Mouse (Mus musculus) T-cell, adult 2 months (primary cell): ENCODE results near the gene Cyp1a2.
A peak's percentile ranks its signal among the peaks of the same experiment; 100 is the strongest.
"Not testable (repeated sequence)": the region's sequence is repeated elsewhere in the genome, so short reads cannot be mapped to it uniquely, and the experiment has no call there.

Source experiments
- DNase-seq: peaks from one replicate; pipeline ENCODE4 v3.0.0; 2022; ENCODE audit warnings: low spot score

The Cyp1a2 gene

DNA sequence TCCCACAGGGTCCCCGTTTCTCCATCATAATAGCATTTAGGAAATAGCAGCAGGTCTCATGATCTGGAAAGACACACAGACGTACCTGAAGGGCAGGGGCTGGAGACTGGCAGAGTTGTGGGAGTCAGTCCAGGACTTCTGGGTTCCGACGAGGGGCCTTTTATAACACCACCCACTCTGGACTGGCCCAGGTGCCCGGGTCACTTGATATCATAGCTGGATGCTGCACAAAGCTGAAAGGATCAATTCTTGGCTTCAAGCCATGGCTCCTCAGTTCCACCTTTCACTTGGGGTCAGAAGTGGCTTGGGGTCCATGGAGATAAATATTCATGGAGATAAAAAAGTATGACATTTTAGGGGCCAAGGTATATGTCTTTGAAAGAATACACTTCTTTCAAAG lies at the start of gene Cyp1a2:
TSS of gene Cyp1a2 (minus strand) at position 184 of the 400 bp plus-strand sequence.
- no peak for DNase-seq

DNA sequence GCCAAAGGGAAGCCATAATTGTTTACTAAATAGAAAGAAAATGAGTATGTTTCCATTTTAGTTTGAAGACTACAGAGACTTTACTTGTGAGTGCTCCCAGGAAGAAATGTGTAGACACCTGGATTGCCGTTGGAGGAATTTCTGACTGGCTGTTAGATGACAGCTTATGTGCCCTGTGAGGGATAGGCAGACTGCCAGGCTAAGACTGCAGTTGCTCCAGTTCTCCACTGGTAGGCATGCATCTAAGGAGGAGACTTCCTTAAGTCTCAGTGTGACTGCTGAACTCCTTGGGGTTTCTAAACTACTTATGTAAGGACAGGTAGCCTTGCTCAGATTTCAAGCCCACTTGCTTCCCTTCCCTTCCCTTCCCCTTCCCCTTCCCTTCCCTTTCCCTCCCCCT lies 44.8 kb upstream of the Cyp1a2 start:
- DNase-seq = no peak

DNA sequence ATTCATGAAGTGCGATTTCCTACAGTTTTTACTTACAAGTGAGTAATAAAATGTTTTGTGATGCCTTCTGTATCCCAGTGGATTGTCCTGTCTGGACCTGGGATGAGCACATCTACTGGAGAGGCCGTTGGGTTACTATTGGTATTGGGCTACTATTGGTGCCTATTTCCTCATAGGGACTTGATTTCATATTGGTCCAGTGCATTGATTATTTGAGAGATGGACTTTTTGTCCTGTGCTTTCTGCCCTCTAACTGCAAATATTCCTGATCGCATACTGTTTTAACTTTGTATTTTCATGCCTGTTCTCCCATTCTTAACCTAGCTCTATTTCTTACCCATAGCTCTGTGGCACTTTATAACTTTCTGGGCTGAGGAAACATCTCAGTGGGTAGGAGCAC lies 41.2 kb upstream of the Cyp1a2 start:
- no peak for DNase-seq

DNA sequence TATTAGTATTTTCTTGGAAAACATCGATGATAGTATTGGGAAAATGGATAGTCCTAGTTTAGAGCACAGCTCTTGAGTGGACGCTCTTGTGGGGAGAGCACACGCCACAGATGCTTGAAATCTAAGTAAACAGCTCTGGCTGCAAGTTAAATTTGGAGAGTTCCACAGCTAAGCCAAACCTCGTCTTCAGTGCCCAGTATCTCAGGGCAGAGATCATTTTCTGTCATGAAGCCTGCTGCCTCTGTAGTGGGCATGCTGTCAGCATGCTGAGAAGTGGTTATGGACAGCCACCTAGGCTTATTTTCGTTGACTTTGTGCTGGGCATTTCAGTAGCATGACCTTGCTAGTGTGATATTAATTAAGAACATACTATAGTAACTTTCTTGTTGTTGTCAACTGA lies 40.3 kb upstream of the Cyp1a2 start:
- no peak for DNase-seq

DNA sequence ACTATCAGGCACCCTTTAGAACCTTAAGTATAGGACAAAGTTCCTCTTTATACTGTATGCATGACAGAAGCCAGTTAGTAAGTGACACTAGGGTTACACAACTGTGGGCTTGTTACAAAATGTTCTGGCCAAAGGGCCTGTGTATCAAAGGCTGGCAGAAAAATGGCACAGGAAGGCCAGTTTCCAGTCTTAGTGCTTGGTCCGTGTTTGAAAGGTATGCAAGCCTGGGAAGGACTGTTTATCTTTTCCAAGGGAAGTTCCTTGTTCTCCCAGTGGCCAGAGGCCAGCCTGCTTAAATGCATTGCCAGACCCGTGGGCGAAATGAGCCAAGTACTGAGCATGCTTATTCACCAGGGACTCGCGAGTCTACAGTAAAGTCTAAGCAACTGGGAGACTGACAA lies 39.8 kb upstream of the Cyp1a2 start:
- DNase-seq = no peak

DNA sequence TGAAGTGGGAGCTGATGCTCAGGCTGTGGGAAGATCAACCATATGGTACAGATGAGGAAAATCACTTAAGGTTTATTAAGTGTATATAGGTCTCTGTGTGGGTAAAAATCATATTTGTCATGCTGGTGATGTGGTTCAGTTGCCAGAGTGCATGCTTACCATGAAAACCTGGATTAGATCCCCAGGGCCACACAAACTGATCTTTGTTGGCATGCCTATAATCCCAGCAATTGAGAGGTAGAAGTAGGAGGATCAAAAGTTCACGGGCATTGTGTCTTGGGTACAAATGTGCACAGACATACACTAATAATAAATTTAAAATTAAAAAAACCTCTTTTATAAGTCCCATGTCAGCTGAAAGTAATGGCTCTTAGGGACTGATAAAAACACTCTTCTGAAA lies 38.9 kb upstream of the Cyp1a2 start:
- no peak for DNase-seq

DNA sequence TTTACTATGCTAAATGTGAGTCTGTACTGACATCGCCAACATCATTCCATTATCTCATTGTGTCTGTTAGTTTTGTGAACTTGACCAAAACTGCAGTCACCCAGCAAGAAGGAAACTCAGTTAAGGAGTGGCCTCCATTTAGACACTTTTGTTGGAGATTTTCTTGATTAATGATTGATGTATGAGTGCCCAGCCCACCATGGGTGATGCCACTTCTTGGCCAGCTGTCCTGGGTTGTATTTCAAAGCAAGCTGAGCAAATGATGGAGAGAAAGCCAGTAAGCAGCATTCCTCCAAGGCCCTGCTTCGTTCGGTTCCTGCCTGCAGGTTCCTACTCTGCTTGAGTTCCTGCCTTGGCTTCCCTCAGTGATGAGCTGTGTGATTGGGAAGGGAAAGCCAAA lies 37.2 kb upstream of the Cyp1a2 start:
- no peak for DNase-seq

DNA sequence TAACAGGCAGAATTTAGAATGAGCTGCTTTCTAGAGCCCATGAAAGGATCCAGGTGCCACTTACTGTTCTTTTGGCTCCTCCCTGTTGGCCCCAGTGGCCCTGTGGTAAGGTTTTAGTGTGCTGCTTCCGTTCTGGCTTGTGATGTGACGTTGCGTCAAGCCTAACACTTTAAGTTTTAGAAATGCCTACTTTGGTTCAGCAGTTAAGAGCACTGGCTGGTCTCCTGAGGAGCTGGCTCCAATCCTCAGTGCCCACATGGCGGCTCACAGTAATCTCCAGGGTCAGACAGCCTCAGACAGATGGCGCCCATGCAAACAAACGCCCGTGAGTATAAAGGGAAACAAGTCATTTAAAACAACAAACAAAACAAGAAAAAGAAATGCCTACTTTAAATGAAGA lies 34.9 kb upstream of the Cyp1a2 start:
- DNase-seq = no peak

DNA sequence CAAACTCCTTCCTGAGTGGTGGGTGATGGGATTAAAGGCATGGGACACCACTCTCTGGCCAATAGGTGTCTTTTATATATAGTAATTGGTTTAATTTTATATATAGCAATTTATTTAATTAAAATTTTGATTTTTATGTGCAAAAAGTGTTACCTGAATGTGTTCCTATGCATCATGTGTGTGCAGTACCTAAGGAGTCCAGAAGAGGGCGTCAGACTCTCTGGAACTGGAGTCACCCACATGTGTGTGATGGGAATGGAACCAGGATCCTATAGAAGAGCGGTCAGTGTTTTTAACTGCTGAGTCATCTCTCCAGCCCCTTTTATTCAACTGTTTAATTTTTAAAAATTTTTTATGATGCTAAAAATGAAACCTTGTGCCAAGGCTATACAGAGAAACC lies 28.7 kb upstream of the Cyp1a2 start:
- DNase-seq = no peak

DNA sequence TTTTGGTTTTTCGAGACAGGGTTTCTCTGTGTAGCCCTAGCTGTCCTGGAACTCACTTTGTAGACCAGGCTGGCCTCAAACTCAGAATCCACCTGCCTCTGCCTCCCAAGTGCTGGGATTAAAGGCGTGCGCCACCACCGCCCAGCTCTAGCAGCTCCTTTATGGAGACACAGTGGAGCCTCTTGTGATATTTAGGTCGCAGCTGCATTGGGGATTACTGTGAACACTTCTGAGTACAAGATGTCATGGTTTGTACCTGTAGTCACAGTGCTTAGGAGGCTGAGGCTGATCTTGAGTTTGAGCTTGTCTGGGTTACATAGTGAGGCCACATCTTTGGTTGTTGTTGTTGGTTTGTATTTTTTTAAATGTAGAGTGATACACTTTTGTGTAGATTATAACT lies 26.7 kb upstream of the Cyp1a2 start:
- DNase-seq = not testable (repeated sequence)

DNA sequence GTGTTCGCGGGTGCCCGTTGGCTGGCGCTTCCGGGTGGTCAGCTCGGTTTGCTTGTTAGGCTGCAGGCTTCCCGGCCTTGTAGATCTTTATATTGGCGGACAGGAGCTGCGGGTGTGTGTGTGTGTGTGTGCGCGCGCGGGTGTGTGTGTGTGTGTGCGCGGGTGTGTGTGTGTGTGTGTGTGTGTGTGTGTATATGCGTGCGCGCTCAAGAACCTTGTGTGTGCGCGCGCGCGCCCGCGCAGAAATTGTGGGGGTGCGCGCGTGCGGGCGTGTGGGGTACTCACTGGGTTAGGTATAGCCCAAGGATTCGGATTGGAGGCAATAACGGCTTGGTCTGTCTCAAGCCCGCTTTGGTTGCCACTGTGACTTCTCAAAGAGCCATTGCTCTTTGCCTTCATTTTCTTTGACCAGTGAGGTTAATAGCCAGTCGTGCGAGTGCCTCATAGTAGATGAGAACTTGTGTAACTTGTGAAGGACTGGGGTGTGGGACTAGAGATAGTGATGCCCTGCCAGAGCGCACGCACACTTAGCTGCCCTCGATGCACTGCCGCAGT lies 25.3 kb upstream of the Cyp1a2 start:
- no peak for DNase-seq

DNA sequence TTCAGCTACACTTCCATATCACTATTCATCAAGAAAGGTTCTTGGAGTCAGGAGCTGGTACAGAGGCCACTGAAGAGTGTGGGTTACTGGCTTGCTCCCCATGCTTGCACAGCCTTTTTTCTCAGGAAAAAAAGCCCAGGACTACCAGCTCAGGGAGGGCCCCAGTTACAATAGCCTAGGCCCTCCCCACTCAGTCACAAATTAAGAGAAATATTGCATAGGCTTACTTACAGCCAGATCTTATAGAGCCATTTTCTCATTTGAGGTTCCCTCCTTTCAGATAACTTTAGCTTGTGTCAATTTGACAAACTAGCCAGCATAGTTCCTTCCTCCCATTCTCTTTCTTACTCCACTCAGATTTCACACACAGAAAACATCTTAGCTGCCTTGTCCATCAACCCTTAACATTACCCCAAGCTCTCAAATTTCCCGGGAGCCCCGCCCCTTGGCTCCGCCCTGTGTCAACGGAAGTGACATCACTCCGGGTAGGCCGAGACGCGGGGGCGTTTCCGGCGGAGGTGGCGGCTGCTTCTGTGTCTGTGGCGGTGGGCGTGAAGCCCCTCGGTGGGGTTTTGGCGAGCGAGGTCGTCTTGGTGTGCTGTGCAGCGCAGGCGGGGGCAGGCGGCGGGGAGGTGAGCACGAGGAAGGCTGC lies 24.7 kb upstream of the Cyp1a2 start, which contains the start of gene Edc3:
TSS of gene Edc3 (plus strand) at position 473 of the 652 bp plus-strand sequence.
- peak; percentile 88 for DNase-seq

DNA sequence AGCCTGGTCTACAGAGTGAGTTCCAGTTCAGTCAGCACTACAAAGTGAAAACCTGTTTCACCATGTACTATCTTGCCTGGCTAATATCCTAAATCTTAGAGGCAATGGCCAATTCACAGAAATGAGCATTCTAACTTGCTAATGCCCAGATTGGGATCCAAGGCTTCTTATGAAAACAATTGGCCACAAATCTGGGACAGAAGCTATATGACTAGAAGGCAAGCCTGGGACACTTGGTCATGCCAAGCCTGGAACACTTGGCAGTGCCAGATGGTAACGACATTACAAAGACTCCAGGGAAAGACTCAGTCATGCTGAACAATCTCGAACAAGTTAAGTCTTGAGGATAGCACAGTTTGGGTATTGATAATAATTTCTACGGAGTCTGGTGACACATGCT lies 23.0 kb upstream of the Cyp1a2 start:
- DNase-seq = no peak

DNA sequence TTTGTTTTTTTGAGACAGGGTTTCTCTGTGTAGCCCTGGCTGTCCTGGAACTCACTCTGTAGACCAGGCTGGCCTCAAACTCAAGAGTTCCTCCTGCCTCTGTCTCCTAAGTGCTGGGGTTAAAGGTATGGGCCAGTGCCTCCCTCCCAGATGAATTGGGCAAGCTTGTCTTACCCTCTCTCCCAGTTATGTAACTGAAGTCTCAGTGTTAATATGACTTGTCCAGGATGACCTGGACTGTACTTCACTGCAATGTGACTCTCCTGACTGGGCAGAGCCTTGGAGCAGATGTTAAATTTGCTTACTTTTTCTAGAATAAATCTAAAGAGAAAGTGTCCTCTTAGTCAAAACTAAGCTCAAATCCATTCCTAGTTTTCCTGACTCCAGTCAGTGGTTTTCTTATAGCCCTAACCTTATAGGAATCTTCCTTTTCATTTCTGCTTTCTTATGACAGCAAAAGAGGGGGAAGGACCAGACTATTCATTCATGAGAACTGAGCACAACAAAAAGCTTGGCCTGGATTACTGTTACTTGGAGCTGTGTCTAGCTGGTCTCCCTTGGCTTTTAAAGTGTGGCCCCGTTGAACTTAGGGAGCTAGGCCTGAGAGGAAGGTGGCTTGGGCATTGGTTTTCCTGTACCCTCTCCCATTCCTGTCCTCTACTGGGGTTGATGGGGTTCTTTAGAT lies 15.1 kb upstream of the Cyp1a2 start:
- no peak for DNase-seq

DNA sequence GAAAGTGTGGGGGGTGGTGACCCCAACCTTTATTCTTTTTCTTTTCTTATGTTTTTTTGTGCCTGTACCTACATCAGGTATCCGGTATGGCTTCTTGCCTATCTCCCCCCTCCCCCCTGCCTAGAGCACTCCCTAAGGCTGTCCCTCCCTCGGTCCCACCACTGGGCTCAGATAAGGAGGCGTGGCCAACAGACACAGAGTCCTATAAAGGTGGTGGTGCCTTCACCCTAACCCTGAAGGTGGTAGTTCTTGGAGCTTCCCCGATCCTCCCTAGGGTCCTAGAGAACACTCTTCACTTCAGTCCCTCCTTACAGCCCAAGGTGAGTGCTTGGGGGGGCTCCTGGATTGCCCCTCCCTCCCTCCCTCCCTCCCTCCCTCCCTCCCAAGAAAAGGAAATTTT lies 13.9 kb upstream of the Cyp1a2 start:
- DNase-seq = no peak

DNA sequence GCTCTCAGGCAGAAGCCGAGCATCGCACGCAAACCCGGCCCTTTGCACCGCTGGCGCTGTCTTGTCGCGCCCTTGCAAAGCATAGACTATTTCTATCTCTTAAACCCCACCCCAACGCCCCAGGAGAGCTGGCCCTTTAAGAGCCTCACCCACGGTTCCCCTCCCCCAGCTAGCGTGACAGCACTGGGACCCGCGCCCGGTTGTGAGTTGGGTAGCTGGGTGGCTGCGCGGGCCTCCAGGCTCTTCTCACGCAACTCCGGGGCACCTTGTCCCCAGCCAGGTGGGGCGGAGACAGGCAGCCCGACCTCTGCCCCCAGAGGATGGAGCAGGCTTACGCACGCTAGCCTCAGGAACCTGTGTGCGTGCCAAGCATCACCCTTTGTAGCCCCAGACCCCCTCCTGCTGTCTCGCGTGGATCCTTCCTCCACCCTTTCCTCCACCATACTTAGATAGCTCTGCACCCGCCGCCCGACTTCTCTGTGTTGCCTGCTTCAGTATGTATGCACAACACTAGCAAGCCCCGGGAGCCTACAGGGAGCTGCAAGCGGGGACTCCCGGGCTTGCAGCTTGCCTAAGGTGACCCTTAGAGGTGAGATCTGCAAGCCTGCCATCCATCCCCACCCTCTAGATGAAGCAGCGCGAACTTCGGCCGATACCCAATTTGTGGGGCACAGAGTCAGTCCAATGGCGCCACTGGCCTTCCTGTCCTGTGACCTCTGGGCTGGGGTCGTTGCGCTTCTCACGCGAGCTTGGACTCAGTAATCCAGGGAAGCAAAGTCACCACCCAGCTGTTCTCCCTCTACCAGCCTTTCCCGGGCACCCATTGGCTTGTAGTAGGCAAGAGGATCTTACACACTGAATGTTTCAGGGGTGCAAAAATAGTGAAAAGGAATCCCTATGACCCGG lies 13.1 kb upstream of the Cyp1a2 start:
- peak; percentile 34 for DNase-seq

DNA sequence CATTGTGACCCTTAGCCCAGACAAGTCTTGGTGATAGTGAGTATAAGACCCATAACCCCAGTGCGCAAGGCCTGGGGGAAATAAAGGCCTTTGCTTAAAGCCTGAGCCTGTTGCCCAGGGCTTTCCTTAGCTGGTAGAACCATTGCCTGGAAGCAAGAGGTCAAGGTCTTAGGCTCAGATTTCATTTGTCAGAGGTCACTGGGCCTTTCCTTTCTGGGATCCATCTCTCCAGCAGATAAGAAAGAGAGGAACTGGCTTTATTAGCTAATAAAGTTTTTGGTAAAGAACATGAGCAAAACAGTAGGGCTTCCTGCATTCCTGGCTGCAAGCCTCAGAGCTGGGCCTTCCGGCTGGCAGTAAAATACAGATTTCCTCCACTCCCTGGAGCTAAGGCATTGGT lies 10.6 kb upstream of the Cyp1a2 start:
- no peak for DNase-seq

DNA sequence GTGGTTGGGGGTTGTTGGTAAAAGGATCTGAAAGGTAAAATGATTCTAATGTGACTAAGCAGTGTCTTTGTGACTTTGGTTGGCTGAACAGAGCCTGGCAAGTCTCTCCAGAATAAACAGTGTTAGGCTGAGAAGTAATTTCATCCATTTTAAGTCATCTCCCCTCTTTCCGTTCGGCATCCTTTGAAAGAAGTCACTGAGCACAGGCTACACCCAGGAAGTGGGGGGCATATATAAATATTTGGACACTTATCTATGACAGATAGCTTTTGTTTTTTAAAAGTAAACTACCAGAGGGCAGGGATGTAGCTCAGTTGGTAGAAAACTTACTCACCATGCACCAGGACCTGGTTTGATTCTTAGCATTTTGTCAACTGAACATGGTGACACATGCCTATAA lies 5.1 kb upstream of the Cyp1a2 start:
- no peak for DNase-seq

DNA sequence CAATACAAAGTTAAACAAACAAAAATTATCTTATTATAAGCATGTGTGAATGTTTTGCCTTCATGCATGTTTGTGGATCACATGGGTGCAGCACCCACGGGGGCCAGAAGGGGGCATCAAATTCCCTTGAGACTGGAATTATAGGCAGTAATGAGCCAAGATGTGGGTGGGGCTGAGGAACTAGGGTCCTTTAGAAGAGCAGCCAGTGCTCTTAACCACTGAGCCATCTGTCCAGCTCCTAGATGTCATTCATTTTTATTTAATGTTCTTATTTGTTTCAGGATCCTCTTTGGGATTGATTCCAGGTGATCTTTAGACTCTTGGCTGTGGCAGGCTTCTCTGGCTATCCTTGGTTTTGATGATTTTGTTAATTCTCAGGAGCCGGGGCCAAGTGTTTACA lies 4.7 kb upstream of the Cyp1a2 start:
- DNase-seq = no peak

DNA sequence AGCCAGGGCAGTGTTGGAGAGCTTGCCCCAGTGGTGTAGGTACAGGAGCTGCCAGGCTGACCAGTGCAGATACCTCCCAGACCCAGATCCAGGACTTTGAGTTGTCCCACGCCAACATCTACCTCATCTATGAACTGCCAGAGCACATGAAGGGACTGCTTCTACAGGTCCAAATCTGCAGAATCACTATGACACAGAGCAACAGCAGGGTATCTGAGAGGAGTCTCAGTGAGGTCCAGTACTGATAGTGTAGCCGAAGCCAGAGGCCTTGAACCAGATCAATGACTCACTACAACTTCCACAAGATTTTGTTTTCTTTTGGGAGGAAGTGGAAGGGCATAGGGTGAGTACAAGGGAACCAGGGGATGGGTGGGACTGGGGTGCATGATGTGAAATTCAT lies 4.2 kb upstream of the Cyp1a2 start, which contains the start of gene Cyp1a1:
TSS of gene Cyp1a1 (plus strand) at position 178 of the 400 bp plus-strand sequence.
- DNase-seq = no peak

DNA sequence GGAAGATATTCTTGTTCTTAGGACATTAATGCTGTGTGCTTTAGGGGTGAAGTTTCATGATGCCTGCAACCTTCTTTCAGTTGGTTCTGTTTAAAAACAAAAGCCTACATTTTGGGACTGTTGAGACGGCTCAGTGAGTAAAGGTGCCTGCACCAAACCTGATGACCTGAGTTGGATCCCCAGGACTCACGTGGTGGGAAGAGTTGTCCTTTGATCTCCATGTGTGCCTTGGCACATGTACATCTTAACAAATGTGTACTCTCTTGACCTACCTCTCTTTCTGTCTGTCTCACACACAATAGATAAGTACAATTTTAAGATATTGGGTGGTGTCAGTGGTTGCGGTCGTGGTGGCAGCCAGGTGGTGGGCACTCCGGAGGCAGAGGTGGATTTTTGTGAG lies 2.5 kb upstream of the Cyp1a2 start:
- DNase-seq = no peak

DNA sequence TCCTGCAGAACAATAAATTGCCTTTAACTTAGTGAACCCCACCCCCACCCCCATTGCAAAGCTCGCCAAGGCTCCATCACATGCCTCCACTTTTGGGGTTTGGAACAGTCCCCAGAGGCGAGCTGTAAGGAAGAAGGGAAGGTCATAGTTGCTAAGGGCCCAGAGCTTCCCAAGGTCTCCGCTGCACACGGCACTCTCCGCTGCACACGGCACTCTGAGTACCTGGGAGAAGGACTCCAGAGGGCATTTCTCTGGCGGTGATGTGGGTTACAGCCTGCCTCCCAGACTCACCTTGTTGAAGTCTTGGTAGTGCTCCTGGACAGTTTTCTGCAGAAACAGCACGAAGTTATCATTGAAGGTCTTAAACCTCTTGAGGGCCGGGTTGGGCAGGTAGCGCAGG lies 2.1 kb downstream of the Cyp1a2 start:
- DNase-seq = no peak

DNA sequence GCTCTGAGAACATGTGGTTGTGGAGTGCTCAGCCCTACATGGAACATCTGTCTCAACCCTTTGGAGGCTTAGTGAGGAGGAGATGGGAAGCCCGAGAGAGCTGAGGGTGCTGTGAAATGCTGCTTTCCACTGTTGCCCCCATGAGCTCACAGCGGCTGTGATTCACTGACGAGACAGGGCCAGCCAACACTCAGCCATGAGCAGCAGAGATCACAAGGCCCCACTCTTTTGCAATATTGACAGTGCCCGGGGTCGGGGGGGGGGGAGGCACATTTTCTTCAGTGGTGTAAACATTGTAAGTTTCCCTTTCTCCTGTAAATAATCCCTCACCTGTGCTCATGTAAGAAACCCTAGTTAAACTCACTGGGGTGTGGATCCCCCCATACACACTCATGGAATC lies 12.0 kb downstream of the Cyp1a2 start:
- no peak for DNase-seq
